Comparison of ENCODE assay signal across 23 mouse cellular contexts in genomic region chr5:33574207-33574606, GRCm38 (mm10). TPM values are rescaled to one million over a fixed set of nuclear protein-coding genes. Genes with fewer than 3 reads are reported as not detected.
DNase-seq lines count a peak whose midpoint lies in the region; ATAC-seq lines count a peak whose summit lies in the region.
"Had no signal": no experiment of that assay in that cellular context is flagged by ENCODE, and none has a peak within 500 bp of the region (broad histone marks: within the 10 kb centered on the region; RNA-seq: fewer than 3 reads in every experiment).

No protein-coding gene starts in this region.

- H3K4me2 ChIP-seq in midbrain, embryonic 16.5 days (ENCODE audit: low read length) = no peak overlapping the region
- H3K4me2 ChIP-seq: embryonic facial prominence, embryonic 13.5 days; embryonic facial prominence, embryonic 15.5 days; forebrain, embryonic 12.5 days had no signal

- peak; percentile 80 for DNase-seq in MEL-GATA-1-ER (ENCODE audit: extremely low read depth, low read depth)
- DNase-seq in gastrocnemius, postnatal 10 days = no peak
- DNase-seq in B cell, adult 2 months = no peak
- DNase-seq: adrenal gland, postnatal 36 days; cerebellum, adult 11-12 months; cerebellum, adult 2 months; cerebellum, adult 9-10 months; cerebellum, postnatal 10 days; cerebellum, postnatal 25 days; embryo, embryonic 11 days had no signal

- H3K4me1 ChIP-seq in megakaryocyte, embryonic 14.5 days = peaks cover 25% of the 10 kb centered on the region
- no peaks in the 10 kb centered on the region for H3K4me1 ChIP-seq in midbrain, embryonic 16.5 days (ENCODE audit: control insufficient read depth, insufficient read depth, low read length)
- H3K4me1 ChIP-seq: embryonic facial prominence, embryonic 13.5 days; embryonic facial prominence, embryonic 15.5 days; forebrain, embryonic 10.5 days; forebrain, embryonic 12.5 days had no signal

- no peaks in the 10 kb centered on the region for H3K36me3 ChIP-seq in megakaryocyte, embryonic 14.5 days (replicated peaks; ENCODE audit: low read length)
- no peaks in the 10 kb centered on the region for H3K36me3 ChIP-seq in midbrain, embryonic 16.5 days (ENCODE audit: control insufficient read depth, insufficient read depth, low read length)
- H3K36me3 ChIP-seq: embryonic facial prominence, embryonic 13.5 days; embryonic facial prominence, embryonic 15.5 days; forebrain, embryonic 10.5 days; forebrain, embryonic 12.5 days had no signal

- H3K27me3 ChIP-seq in megakaryocyte, embryonic 14.5 days (replicated peaks) = peaks cover 72% of the 10 kb centered on the region
- H3K27me3 ChIP-seq in midbrain, embryonic 16.5 days (ENCODE audit: control insufficient read depth, insufficient read depth, low read depth, low read length) = no peaks in the 10 kb centered on the region
- H3K27me3 ChIP-seq: embryonic facial prominence, embryonic 13.5 days; embryonic facial prominence, embryonic 15.5 days; Patski had no signal

- no peak for ATAC-seq in megakaryocyte, adult 5-6 weeks (ENCODE audit: poor library complexity, severe bottlenecking)
- ATAC-seq in megakaryocyte progenitor cell, adult 5-6 weeks (replicated peaks; ENCODE audit: poor library complexity) = peak; percentile 29; the same call in 1 of the 2 replicates
- ATAC-seq in midbrain, embryonic 16.5 days = no peak
- ATAC-seq: activated CD4-positive, CD25-positive, alpha-beta regulatory T cell, adult 4 months; forebrain, embryonic 14.5 days; forebrain, embryonic 16.5 days; Patski had no signal

- no peak overlapping the region for H3K27ac ChIP-seq in midbrain, embryonic 16.5 days (ENCODE audit: low read length)
- H3K27ac ChIP-seq: embryonic facial prominence, embryonic 13.5 days; embryonic facial prominence, embryonic 15.5 days; forebrain, embryonic 10.5 days; forebrain, embryonic 12.5 days had no signal

- H3K9me3 ChIP-seq in megakaryocyte, embryonic 14.5 days = 0 out of 2 replicates have a peak, but pooled peaks cover 3% of the 10 kb centered on the region
- no peaks in the 10 kb centered on the region for H3K9me3 ChIP-seq in midbrain, embryonic 16.5 days (replicated peaks; ENCODE audit: control insufficient read depth, low read length, poor library complexity, severe bottlenecking)
- H3K9me3 ChIP-seq: embryonic facial prominence, embryonic 13.5 days; embryonic facial prominence, embryonic 15.5 days; forebrain, embryonic 10.5 days; forebrain, embryonic 12.5 days had no signal

- peak overlapping the region; percentile 67 for H3K4me3 ChIP-seq in megakaryocyte, embryonic 14.5 days (replicated peaks)
- H3K4me3 ChIP-seq in midbrain, embryonic 16.5 days (ENCODE audit: low read depth, low read length) = no peak overlapping the region
- H3K4me3 ChIP-seq: embryonic facial prominence, embryonic 13.5 days; embryonic facial prominence, embryonic 15.5 days; erythroblast, embryonic 14.5 days; forebrain, embryonic 10.5 days; forebrain, embryonic 12.5 days had no signal

- H3K9ac ChIP-seq in midbrain, embryonic 16.5 days (ENCODE audit: low read depth, low read length) = no peak overlapping the region
- H3K9ac ChIP-seq: embryonic facial prominence, embryonic 13.5 days; embryonic facial prominence, embryonic 15.5 days; forebrain, embryonic 12.5 days had no signal

- whole genome bisulfite sequencing in midbrain, embryonic 16.5 days = 89% methylated on average over 4 of the region's 4 CpGs

RNA-seq across cellular contexts. Expression of gene Fam53a, which starts 55.2 kb away (rescaled TPM):
- 54.8 and 80.4 TPM in 2 replicates for polyA plus RNA-seq in megakaryocyte, embryonic 14.5 days (2012; ENCODE audit: insufficient read depth, low replicate concordance)
- 14.0 and 14.4 TPM in 2 replicates for total RNA-seq in megakaryocyte, adult 5-6 weeks (2015)
- total RNA-seq in megakaryocyte, adult 5-6 weeks (2017) = 8.2 and 9.4 TPM in 2 replicates
- 16.1 and 27.6 TPM in 2 replicates for total RNA-seq in megakaryocyte progenitor cell, adult 5-6 weeks (2015)
- 16.6 and 25.9 TPM in 2 replicates for total RNA-seq in megakaryocyte progenitor cell, adult 5-6 weeks (2017)
- 10 to 100 TPM; 52.0 to 56.6 TPM for total RNA-seq in gastrocnemius, postnatal 10 days (2021)
- 30.3 and 31.0 TPM in 2 replicates for polyA plus RNA-seq in midbrain, embryonic 16.5 days (2015; fragmentation: Nextera tagmentation; extraction: Ambion mirVana)

RNA-seq across cellular contexts. Expression of gene Gm9903, which starts 55.5 kb away (rescaled TPM):
- not detected in 2 replicates for polyA plus RNA-seq in megakaryocyte, embryonic 14.5 days (2012; ENCODE audit: insufficient read depth, low replicate concordance)
- 0.32 and 0.36 TPM in 2 replicates for total RNA-seq in megakaryocyte, adult 5-6 weeks (2015)
- total RNA-seq in megakaryocyte, adult 5-6 weeks (2017) = 0.07 and 0.57 TPM in 2 replicates
- total RNA-seq in megakaryocyte progenitor cell, adult 5-6 weeks (2015) = 0.37 and 0.74 TPM in 2 replicates
- 1.1 TPM in 1 of 2 replicates, not detected in the other for total RNA-seq in megakaryocyte progenitor cell, adult 5-6 weeks (2017)
- total RNA-seq in gastrocnemius, postnatal 10 days (2021) = 1 to 10 TPM; 1.1 to 1.5 TPM
- 0.70 and 0.89 TPM in 2 replicates for polyA plus RNA-seq in midbrain, embryonic 16.5 days (2015; fragmentation: Nextera tagmentation; extraction: Ambion mirVana)
- polyA plus RNA-seq: erythroblast, embryonic 14.5 days had no signal
